Mouse (Mus musculus) Muller cell, postnatal 12 days (primary cell): ENCODE measurements around the gene Acvr1b.

Experiments used
- DNase-seq: peaks from one replicate; pipeline ENCODE4 v3.0.0-alpha.2; 2015; ENCODE audit errors: inconsistent ontology term

Gene Acvr1b

GRCm38 (mm10) chr15:101173421-101174211 lies at the start of gene Acvr1b:
Acvr1b (plus strand) TSS chr15:101174067.
- DNase-seq: peak; percentile 97

- no peak for DNase-seq
Measured at GRCm38 (mm10) chr15:101125561-101125960, 48.3 kb upstream of the Acvr1b start.

GRCm38 (mm10) chr15:101126876-101127544 lies 46.9 kb upstream of the Acvr1b start:
- DNase-seq: no peak

GRCm38 (mm10) chr15:101128181-101129089 lies 45.4 kb upstream of the Acvr1b start, which contains the start of gene Acvrl1:
Acvrl1 (plus strand) TSS chr15:101128522.
- DNase-seq: no peak

- DNase-seq: no peak
Measured at GRCm38 (mm10) chr15:101129412-101129811, 44.5 kb upstream of the Acvr1b start.

- no peak for DNase-seq
Measured at GRCm38 (mm10) chr15:101131498-101131897, 42.4 kb upstream of the Acvr1b start.

- DNase-seq: no peak
Measured at GRCm38 (mm10) chr15:101132041-101132440, 41.8 kb upstream of the Acvr1b start.

- DNase-seq: no peak
Measured at GRCm38 (mm10) chr15:101132761-101133160, 41.1 kb upstream of the Acvr1b start.

GRCm38 (mm10) chr15:101133993-101134704 lies 39.7 kb upstream of the Acvr1b start:
- no peak for DNase-seq

- DNase-seq: no peak
Measured at GRCm38 (mm10) chr15:101135405-101135804, 38.5 kb upstream of the Acvr1b start.

GRCm38 (mm10) chr15:101137455-101137854 lies 36.4 kb upstream of the Acvr1b start:
- DNase-seq: no peak

GRCm38 (mm10) chr15:101138675-101139074 lies 35.2 kb upstream of the Acvr1b start:
- no peak for DNase-seq

- no peak for DNase-seq
Measured at GRCm38 (mm10) chr15:101139885-101140284, 34.0 kb upstream of the Acvr1b start.

- no peak for DNase-seq
Measured at GRCm38 (mm10) chr15:101140587-101140986, 33.3 kb upstream of the Acvr1b start.

GRCm38 (mm10) chr15:101141061-101141541 lies 32.8 kb upstream of the Acvr1b start:
- DNase-seq: peak; percentile 61

- no peak for DNase-seq
Measured at GRCm38 (mm10) chr15:101142672-101143071, 31.2 kb upstream of the Acvr1b start.

GRCm38 (mm10) chr15:101143494-101143893 lies 30.4 kb upstream of the Acvr1b start:
- peak; percentile 76 for DNase-seq

GRCm38 (mm10) chr15:101144176-101144575 lies 29.7 kb upstream of the Acvr1b start:
- DNase-seq: no peak

GRCm38 (mm10) chr15:101144779-101145178 lies 29.1 kb upstream of the Acvr1b start:
- no peak for DNase-seq

GRCm38 (mm10) chr15:101145424-101146099 lies 28.3 kb upstream of the Acvr1b start:
- peak; percentile 81 for DNase-seq
